Mouse (Mus musculus): ENCODE results near the gene 6430548M08Rik.

The 6430548M08Rik gene

DNA sequence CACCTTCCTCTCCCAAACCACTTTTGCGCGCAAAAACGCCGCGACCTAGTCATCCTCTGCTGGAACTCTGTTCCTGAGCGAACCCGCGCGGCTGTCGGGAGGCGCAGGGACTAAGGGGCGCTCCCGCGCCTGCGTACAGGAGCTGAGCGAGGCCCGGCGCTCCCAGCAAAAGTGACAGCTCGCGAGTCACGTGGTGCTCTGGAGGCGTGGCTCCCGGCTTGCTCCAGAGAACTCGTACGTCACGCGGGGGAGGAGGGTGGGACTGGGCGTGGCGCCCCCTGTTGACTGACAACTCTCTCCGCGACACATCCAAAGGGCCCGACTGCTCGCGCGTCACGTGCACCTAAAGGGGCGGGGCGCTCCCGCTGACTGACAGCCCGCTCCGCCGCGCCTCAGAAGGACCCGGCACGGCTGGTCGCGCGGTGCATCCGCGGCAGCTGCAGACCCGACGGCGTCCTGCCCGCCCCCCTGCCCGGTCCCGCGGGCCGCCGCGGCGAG lies at the start of gene 6430548M08Rik:
TSS of gene 6430548M08Rik (plus strand) at position 395 of the 498 bp plus-strand sequence.
- peak; percentile 100 for DNase-seq

DNA sequence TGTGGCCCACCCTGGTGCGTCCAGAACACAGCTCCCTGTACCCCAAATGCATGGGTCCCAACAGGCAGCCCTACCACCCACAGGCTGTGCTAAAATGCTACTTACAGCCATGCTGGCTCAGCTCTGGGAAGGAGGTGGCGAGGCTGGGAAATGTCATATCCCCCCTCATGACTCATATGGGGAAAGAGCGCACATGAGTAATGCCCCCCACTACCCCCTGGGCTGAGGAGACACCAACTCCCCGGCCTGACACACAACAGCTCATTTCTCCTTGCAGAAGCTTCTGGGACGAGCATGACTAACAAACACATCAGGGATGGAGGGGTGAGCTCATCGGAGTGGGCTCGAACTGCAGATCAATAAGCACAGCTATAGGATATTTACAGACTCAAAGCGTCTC lies 48.3 kb upstream of the 6430548M08Rik start:
- DNase-seq = no peak

DNA sequence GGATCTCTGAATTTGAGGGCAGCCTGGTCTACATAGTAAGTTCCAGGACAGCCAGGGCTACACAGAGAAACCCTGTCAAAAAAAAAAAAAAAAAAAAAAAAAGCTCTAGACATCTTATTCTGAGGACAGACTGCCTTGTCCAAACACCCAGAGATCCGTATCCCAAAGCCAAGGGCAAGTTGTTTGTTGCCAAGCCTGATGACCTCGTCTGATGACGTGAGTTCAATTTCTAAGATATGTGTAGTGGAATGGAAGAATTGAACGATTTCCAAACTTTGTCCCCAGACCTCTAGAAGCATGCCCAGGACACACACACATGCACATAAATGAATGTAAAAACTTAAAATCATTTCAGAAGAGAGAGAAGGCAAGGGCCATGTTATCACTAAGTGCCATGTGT lies 47.7 kb upstream of the 6430548M08Rik start:
- DNase-seq = no peak

DNA sequence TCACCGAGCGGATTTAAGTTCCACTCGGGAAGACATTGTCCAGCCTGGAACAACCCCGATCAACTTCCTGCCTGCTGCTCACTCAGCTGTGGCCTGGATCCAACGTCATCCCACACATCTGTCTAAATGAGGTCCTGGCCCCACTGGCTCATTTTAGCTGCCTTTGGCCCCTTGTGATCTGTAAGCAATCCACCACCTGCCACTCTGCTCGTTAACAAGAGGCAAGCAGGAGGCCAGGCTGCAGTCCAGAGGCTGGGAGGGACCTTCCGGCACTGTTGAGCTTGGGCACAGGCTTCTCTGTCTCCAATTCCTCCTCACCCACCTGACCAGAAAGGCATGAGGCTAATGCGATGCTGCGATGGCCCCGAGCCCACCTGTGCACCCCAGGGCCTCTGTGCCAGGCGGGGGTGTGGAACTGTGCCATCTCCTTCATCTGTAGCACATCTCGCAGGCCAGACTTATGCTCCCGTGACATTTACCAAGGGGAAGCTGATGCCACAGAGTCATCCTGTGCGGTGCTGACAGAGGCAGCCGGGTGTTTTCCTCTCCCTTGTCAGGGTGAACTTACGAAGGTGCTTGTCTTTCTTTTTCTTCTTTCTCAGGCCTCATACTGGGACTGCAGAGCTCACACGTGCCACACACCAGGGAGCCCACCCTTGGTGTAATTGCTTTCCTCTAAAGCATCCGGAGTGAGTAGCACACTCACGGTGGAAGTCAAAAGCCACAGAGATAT lies 45.9 kb upstream of the 6430548M08Rik start:
- DNase-seq = peak; percentile 86

DNA sequence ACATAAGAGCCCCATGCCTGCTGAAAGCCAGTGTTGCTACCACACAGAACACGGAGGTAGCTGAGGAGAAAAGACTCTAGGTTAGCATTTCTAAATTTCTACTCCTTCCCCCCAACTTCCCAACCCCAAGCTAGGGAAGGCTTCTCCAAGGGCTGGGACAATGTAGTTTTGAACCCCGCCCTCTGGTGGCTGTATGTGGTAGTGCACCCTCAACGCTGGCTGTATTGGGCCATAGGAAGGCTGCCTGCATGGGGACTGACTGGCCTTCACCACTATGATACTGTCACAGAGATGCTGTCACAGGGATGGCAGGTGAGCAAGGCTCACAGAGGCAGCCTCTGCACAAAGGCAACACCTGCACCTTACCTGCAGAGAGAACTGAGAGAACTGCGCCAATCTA lies 42.3 kb upstream of the 6430548M08Rik start:
- DNase-seq = peak; percentile 86

DNA sequence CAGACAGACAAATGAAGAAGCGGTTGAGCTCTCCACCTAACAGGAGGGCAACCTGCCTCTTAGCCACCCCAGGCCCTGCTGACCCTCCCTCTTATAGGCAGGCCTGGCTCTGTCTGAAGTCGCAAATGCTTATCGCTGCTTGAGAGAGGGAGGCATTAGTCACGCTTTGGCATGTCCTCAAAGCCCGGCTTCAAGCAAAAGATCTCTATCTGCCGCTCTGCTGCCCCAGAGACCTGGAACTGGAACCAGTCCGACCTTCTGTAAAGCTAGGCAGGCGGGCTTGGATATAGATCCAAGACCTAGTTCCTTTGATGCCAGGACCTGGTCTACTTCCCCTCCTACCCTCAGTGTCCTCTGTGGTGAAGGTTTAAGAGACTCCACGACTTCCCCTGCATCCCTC lies 41.7 kb upstream of the 6430548M08Rik start:
- no peak for DNase-seq

DNA sequence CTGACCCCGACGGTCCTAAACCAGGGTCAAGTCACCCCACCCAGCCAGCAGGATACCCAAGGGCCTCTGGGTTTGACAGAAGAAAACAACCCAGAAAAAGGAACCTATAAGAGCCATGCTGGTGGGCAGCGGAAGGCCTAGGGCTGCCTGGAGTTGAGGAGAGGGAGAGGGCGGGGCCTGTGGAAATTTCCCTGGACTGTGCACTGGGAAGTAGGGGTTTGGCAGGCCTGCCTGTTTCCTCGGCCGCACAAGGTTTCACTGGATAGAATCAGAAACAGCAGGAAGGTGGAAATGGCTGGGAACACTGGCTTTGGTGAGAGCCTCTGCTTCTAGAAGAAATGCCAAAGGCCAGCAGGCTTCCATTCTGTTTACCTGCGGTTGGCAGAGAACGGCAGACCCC lies 41.1 kb upstream of the 6430548M08Rik start:
- peak; percentile 67 for DNase-seq

DNA sequence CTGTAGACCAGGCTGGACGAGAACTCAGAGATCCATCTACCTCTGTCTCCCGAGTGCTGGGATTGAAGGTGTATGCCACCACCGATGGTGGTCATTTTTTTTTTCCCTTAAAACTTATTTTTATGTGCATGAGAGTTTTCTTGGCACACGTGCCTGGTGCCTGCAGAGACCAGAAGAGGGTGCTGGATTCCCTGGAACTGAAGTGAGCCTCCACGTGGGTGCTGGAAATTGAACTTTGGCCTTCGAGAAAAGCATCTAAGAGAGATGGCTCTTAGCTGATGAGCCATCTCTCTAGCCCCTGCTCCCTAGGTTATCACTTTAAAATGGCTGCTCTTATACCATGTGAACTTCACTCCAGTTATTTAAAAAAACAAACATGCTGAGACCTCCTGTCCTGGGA lies 39.4 kb upstream of the 6430548M08Rik start:
- DNase-seq = no peak

DNA sequence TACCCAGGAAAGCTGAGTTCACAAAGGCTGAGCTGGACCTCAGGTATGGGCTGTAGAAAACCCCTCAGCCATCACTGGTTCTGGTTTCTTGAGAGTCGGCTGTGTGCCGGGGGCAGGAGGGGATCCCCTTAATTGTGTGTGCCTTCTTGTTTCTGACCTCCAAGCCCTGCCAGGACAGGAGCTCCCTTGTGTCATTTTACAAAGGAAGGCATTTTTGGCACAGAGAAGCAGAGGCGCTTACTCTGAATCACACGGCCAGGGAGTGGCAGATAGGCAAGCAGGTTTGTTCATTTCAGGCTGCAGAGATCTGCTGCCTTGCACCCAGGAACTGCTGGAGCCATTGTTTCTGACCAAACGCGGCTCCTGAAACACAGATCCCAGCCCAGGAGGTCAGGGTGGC lies 38.6 kb upstream of the 6430548M08Rik start:
- DNase-seq = no peak

DNA sequence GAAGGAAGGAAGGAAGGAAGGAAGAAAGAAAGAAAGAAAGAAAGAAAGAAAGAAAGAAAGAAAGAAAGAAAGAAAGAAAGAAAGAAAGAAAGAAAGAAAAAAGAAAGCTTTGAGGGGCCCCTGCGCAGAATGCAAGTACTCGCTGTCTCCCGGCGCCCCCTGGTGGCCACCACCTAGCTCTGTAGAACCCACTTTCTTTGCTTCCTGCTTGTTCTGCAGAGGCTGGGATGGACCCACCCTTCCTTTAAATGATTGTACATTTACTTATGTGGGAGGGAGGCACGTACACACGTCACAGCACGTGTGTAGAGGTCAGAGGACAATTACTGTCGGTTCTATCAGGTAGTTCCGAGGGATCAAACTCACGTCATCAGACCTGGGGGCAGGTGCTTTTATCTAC lies 35.9 kb upstream of the 6430548M08Rik start:
- peak; percentile 88 for DNase-seq

DNA sequence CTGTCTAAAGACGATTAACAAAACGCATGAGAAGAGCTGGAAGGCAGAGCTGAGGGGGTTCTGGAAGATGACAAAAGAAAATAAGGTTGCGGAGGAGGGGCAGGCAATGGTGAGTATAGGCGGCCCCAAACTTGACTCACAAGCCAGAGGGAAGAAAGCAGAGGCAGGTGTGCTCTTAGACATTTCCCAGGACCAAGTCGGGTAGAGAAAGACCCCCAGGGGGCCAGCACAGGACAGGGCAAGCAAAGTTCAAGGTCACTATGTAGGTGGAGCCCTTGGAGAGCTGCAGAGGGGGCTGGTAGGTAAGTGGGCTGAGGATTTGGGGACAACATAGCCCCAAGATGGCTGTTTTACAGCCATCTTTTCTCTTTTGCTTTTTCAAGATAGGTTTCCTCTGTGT lies 34.6 kb upstream of the 6430548M08Rik start:
- no peak for DNase-seq

DNA sequence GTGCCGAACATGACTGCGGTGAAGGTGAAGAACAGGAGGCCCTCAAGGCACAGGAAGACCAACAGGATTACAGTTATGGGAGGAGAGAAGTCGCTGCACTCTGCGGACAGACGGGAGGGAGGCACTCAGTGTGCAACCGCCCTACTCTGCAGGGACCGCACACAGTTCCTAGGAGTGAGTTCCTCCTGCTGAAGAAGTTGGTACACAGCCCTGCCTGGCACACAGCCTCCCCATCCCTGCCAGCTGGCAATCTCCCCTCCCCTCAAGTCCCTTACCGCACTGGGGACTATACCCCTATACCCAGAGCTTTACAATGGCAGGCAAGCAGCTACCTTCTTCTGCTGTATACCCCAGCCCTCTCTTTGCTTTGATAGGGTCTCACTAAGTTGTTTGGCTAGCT lies 30.7 kb upstream of the 6430548M08Rik start:
- DNase-seq = no peak

DNA sequence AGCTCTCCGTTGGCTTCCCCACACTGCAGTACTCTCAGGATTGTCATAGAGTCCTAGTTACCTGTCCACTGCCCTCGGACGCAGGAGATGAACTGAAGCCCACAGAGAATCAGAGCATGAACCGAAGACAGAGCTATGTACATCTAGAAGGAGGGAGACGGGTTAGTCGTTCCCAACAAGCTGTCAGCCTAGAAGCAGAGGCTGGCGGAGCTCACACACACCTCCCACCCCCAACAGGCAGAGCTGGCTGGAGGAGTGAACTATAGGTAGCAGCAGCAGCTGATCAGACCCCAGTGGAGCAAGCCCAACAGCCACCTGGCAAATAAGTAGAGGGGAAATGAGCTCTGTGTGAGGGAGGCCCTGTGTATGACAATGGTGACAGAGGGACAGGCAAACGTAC lies 29.2 kb upstream of the 6430548M08Rik start:
- DNase-seq = no peak

DNA sequence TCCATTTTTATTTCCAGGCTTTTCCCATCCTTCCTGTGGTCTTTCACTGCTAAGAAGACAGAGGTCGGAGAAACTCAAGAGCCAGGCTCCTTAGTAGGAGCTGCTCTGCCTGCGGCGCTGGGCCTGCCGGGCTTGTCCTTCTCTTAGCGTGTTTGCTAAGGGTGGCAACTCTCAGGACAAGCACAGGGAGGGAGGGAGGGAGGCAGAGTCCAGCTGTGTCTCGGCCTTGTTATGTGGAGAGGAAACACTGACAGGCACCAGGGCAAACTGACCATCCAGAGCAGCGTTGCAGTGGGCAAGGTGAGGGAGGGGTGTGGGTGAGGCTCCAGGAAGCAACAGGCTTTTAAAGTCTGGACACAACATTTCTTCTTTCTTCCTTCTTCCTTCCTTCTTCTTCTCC lies 24.4 kb upstream of the 6430548M08Rik start:
- no peak for DNase-seq

DNA sequence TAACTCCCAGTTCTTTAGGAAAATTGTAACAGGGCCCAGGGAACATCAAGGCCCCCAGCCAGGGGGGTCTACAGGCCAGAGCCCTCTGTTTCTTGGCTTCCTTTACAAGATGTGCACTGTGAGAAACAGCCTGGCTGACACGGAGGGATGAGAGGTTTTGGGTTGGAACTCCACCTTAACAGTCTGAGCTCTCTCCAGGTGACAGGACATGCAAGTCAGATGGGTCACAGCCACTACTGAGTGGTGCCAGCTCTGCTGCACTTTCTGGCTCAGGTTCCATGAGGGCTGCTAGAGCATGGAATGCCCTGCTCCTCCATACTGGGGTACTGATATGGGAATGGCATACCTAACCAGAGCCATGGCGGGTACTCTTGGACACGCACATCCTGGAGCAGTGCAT lies 22.9 kb upstream of the 6430548M08Rik start:
- no peak for DNase-seq

DNA sequence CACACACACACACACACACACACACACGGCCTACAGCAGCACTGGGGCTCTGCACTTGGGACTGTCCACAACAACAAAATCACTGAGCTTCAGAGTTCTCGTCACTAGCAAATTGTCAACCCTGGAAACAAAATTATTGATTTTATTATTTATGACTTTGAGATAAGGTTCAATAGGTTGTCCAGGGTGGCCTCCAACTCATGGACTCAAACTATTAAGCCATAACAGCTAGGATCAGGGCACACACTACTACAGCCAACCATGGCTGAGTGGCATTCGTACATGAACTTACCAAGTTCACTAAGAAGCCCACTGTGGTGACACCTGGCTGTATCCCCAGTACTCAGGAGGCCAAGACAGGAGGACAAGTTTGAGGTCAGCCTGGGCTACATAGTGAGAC lies 20.8 kb upstream of the 6430548M08Rik start:
- no peak for DNase-seq

DNA sequence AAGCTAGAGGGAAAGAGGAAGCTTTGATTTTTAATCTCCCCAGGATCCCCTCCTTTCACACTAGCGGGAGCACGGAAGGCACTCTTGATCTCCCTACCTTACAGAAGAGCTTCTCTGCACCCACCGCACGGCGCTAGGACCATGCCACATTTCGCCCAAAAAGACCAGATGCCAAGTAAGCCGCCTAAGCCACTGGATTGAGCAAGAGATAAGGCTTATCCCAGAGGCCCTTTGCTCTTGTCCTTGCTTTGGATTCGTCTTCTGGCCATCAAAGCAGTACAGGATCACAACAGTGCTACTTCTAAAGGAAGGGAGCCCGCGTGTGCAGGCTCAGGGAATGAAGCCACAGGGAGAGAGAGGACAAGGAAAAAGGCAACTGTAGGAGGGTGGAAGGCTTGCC lies 19.2 kb upstream of the 6430548M08Rik start:
- DNase-seq = no peak

DNA sequence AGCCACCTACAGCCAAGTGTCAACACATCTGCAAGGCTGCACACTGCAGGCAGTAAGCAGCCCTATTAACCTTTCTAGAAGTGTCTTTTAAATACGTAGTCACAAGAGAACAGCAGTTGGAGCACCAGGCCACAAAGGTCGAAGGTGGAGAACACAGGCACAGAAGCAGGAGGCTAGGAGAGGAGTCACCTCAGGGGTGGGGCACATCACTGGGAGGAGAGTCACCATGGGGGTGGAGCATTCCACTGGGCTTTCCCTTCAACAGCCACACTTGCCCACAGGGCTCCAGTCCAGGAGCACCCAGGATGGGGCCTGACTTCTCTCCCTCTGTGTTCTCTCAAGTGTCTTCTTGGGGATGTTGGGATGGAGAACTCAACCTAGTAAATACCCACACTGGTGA lies 17.5 kb upstream of the 6430548M08Rik start:
- DNase-seq = no peak

DNA sequence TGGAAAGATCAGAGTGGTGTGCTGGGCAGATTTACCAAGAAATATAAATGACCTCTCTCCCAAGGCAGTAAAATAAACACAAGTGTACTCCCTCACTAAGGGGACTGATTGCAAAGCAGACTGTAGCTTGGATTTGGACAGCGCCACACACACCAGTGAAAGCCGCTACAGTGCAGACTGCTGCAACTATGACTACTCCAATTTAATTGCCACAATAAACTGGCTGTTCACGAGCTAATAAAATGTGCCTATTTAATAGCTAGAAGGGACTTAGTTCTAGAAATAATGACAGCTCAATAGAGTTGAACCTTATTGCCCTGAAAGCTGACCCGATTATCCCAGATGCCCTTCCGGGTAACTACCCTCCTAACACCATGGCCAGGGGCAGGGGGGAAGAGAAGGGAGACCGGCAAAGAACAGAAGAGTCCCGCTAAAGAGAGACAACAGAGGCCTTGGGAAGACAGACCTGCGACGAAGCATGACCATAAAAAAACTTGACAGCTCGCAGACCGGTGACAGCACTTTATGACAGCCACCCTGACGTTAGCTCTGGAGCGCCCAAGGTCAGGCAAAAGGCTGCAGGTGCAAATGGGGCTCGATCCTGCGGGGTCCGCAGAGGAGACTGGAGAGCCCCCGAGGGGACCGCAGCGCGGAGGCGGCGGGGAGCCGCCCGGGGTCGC lies 13.4 kb upstream of the 6430548M08Rik start:
- DNase-seq = peak; percentile 26

DNA sequence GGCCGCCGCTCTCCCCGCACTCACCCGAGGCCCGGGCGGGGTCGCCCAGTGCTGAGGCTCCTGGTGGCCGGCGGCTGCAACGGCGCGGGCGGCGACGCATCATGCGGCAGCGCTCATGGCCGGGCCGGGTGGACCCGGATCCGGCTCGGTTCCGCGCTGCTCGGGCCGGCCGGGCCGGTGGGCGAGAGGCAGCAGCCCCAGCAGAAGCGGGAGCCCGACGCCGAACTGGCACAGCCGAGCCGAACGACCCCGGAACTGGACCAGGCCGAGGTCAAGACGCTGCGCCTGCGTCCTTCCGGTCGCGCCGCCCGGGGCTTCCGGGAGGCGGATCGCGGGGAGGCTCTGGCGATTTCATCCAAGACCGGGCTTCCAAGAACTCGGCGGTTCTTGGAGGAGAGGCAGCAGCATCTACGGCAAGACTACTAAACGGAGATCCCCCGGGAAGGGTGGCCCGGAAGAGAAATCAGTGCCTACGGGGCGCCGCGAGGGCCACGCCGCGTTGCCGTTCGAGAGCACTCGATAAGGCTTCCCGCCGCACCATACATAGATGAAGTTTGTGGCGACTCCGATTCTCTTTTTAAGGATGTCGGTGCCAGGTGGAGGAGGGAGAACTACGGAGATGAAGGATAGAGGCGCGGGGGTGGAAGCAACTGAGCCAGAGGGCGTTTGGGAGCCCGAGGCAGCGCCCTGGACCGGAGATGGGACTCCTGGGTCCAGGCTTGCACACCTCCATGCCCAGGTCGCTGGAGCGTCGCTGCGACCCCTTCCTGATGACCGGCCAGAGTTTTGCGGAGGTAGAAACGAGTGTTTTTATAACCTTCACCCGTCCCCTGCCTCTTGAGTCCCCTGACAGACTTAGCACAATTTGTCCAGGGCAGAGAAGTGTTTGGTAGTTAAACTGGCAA lies 12.6 kb upstream of the 6430548M08Rik start, which contains the start of gene Zdhhc7:
TSS of gene Zdhhc7 (minus strand) at position 415 of the 905 bp plus-strand sequence.
- DNase-seq = peak; percentile 87

DNA sequence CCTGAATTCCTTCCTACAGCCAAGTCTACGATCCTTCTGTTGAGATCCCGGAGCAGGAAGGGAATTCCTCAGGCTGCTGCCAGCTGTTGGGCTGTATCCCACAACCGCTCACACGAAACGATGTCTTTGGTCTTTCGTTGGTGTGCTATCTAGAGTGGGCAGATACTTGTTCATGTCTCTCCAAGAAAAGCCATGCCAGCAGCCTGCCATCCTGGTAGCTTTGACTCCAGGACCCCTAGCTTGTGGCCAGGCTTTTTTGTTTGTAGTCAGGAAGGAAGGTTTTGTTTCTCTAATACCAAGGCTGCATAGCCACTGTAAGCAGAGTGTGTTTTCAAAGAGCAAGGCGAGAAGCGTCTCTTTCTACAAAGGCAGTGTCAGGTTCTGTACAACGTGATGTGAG lies 10.0 kb upstream of the 6430548M08Rik start:
- peak; percentile 34 for DNase-seq

DNA sequence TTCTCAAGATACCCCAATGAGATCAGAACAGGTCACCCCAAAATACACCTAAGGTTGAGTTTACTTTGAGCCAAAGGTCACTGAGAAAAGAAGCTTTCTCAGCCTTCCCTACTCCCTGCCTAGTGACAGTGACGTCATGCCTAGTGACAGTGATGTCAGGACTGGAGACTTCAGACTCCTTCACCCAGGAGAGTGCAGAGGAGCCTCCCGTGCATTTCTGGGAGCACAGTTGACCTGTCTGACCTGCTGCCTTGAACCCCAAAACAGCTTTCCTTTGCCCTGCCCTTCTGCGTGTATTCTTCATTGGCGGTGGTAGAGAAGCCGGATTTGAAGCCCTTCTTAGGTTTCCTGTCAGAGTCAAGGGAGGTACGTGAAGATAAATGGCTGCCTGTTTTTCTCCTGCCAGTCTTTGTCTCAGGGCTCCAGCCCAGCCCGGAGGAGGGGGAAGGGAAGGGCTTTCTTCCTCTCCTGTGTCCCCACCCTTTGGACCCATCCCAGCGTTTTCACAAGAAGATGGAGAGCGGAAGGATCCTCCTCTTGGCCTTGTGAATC lies 9.2 kb upstream of the 6430548M08Rik start:
- peak; percentile 88 for DNase-seq

DNA sequence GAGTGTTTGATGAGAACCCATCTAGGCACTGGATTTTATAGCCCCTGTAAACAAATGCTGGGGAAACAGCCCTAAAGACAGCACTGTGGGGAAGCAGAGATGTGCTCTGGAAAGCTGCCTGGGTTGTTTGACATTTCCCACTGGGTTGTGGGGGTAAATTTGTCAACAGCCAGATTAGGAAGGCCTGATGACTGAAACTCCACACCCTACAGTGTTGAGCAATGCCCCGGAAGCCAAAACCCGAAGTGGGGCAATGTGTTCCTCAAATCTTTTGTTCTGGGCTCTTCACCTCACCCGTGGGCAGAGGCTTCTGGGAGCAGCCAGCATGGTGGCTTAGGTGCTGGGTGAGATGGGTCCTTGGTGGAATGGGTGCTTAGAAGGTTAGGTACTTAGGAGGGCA lies 4.8 kb upstream of the 6430548M08Rik start:
- DNase-seq = no peak

Measured in kidney, postnatal 14 days (tissue).